Mouse (Mus musculus) stomach, embryonic 15.5 days (tissue): ENCODE data around the gene Olfr486. TPM values are rescaled to one million over a fixed set of nuclear protein-coding genes. Genes with fewer than 3 reads are reported as not detected.
"Not testable (repeated sequence)": the region's sequence is repeated elsewhere in the genome, so short reads cannot be mapped to it uniquely, and the experiment has no call there.

ENCODE experiments used
- ATAC-seq: fragments of 200-750 bp; cut with Nextera tagmentation; 2 replicates; pipeline ENCODE4 v1.8.0; 2017; ENCODE audit warnings: low read depth, moderate number of reproducible peaks, moderate TSS enrichment; ENCODE audit not compliant: insufficient read depth, low FRiP score
- H3K27ac ChIP-seq: fragments of 300-500 bp; sonication (generic); 2 replicates; pipeline ENCODE4 v1.5.1; 2015; ENCODE audit warnings: mild to moderate bottlenecking, inconsistent platforms
- H3K27me3 ChIP-seq: fragments of 300-500 bp; sonication (generic); replicated peaks from 2 replicates; pipeline ENCODE4 v1.6.1; 2015; ENCODE audit warnings: inconsistent platforms
- H3K36me3 ChIP-seq: fragments of 300-500 bp; sonication (generic); 2 replicates; pipeline ENCODE4 v1.6.1; 2015; ENCODE audit warnings: inconsistent platforms
- H3K4me1 ChIP-seq: fragments of 300-500 bp; sonication (generic); 2 replicates; pipeline ENCODE4 v1.6.1; 2015; ENCODE audit warnings: inconsistent platforms
- H3K4me2 ChIP-seq: fragments of 300-500 bp; sonication (generic); 2 replicates; pipeline ENCODE4 v1.6.1; 2015; ENCODE audit warnings: mild to moderate bottlenecking, inconsistent platforms
- H3K4me3 ChIP-seq: fragments of 300-500 bp; sonication (generic); replicated peaks from 2 replicates; pipeline ENCODE4 v1.5.1; 2015; ENCODE audit warnings: inconsistent platforms
- H3K9ac ChIP-seq: fragments of 300-500 bp; sonication (generic); 2 replicates; pipeline ENCODE4 v1.6.1; 2015; ENCODE audit warnings: inconsistent platforms
- H3K9me3 ChIP-seq: fragments of 300-500 bp; sonication (generic); 2 replicates; pipeline ENCODE4 v1.6.1; 2016; ENCODE audit warnings: inconsistent platforms
- WGBS: fragments of 180-500 bp; shearing (Covaris S2); methylation state at CpG from one replicate; pipeline ENCODE4 v1.1.7; 2015; 5-methylcytosine and 5-hydroxymethylcytosine counted together
- polyA plus RNA-seq: library from polyadenylated mRNA; unstranded; fragments of >200 nt; fragmentation: Nextera tagmentation; extraction: Ambion mirVana; gene quantifications from 2 replicates; pipeline ENCODE4 v1.2.1, GENCODE M21; 2015

The Olfr486 gene
- polyA plus RNA-seq, result not detected in 2 replicates

- H3K4me2 ChIP-seq, H3K27ac ChIP-seq, H3K4me3 ChIP-seq, ATAC-seq, H3K9me3 ChIP-seq, H3K9ac ChIP-seq, H3K27me3 ChIP-seq, H3K36me3 ChIP-seq, H3K4me1 ChIP-seq: not testable (repeated sequence)
- 86% methylated on average over 1 of the region's 1 CpGs for WGBS
These were observed at the start of gene Olfr486 for GRCm38 (mm10) chr7:108172642-108173041. TSS of gene Olfr486 (minus strand) at chr7:108172742.

DNA sequence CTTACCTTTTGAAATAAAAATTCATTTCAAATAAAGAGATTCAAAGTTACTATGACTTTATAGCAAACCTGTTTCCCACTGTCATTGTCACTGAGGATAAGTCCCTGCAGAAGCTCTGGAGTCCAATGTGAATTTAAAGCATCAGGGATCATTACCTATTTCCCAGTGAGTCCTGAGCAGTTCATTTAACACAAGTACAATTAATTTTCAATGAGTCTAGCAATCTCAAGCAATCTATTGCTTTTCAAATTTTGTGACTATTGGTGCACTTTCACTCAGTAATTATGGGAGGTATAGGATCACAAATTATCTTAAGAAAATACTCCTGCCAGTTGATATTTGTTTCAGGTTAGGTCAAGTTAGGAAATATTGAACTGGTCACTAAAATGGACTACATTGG is 42.0 kb upstream of the Olfr486 start, which contains the start of gene Olfr487:
Gene Olfr487, minus strand, starts transcription at position 101 of the 400 bp plus-strand sequence.
- not testable (repeated sequence) for H3K4me3 ChIP-seq, H3K4me1 ChIP-seq, H3K27me3 ChIP-seq, H3K4me2 ChIP-seq, ATAC-seq, H3K9me3 ChIP-seq, H3K36me3 ChIP-seq, H3K9ac ChIP-seq, H3K27ac ChIP-seq

- H3K4me3 ChIP-seq, result no peak overlapping the region
- no peak for ATAC-seq
- WGBS, result 70% methylated on average over 6 of the region's 6 CpGs
- no peak overlapping the region for H3K4me2 ChIP-seq
- H3K27ac ChIP-seq, result no peak overlapping the region
- H3K27me3 ChIP-seq, result no peaks in the 10 kb centered on the region
- no peaks in the 10 kb centered on the region for H3K4me1 ChIP-seq
- no peaks in the 10 kb centered on the region for H3K9me3 ChIP-seq
- no peak overlapping the region for H3K9ac ChIP-seq
- no peaks in the 10 kb centered on the region for H3K36me3 ChIP-seq
These were observed 24.4 kb upstream of the Olfr486 start for GRCm38 (mm10) chr7:108196938-108197337.

DNA sequence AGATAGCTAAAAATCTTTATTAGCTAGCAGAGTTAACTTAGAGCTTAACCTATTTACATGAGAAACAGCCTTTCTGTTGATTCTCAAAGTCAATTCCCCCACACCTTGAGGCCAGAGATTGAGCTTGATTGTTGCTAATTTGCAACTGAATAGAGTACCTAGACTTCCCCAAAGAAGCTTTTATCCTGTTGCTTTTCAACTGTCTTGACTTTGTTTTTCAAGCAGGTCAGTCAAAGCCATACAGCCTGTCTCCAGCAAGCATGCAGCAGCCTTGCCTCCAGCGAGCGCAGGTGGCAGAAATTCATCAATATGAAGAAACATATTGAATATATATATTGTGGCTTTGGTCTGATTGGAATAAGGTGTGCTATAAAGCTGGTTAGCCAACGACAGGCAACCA is 23.8 kb upstream of the Olfr486 start:
- H3K9ac ChIP-seq, H3K4me2 ChIP-seq, H3K4me1 ChIP-seq, H3K27ac ChIP-seq, ATAC-seq, H3K4me3 ChIP-seq, H3K36me3 ChIP-seq, H3K27me3 ChIP-seq, H3K9me3 ChIP-seq: not testable (repeated sequence)
- WGBS, result 72% methylated on average over 3 of the region's 3 CpGs

- H3K27ac ChIP-seq, H3K4me2 ChIP-seq, H3K9ac ChIP-seq, H3K4me1 ChIP-seq, H3K27me3 ChIP-seq, H3K4me3 ChIP-seq, H3K9me3 ChIP-seq, ATAC-seq, H3K36me3 ChIP-seq: not testable (repeated sequence)
- WGBS, result 59% methylated on average over 1 of the region's 1 CpGs
These were observed 20.2 kb upstream of the Olfr486 start for GRCm38 (mm10) chr7:108192714-108193113.

DNA sequence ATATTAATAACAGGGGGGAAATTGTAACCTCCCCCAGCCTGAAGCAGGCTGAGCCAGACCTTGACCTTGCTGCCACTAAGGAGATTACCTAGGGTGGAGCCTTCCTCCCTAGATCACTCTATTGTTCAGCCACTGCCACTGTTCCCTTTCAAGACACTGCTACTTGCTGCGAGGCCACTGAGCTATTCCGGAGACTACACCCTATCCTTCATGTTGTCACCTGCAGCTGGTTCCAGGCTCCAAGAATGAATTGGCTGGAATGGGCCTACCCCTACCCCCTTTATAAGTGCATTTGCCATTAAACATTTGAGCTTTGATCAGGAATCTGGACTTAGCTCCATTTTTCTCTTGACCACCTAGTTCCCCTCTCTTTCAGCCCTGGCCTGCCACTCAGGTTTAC is 18.7 kb upstream of the Olfr486 start:
- WGBS, result 67% methylated on average over 2 of the region's 2 CpGs

DNA sequence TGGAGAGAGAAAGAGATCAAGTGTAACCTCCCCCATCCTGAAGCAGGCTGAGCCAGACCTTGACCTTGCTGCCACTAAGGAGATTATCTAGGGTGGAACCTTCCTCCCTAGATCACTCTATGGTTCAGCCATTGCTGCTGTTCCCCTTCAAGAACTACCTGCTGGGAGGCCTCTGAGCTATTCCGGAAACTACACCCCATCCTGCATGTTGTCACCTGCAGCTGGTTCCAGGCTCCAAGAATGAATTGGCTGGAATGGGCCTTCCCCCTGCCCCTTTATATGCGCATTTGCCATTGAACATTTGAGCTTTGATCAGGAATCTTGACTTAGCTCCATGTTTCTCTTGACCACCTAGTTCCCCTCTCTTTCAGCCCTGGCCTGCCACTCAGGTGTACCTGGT is 12.7 kb upstream of the Olfr486 start:
- H3K4me1 ChIP-seq, H3K4me2 ChIP-seq, H3K9me3 ChIP-seq, H3K4me3 ChIP-seq, ATAC-seq, H3K27me3 ChIP-seq, H3K9ac ChIP-seq, H3K36me3 ChIP-seq, H3K27ac ChIP-seq: not testable (repeated sequence)
- 88% methylated on average over 2 of the region's 2 CpGs for WGBS

More for the DNA sequence above, 18.7 kb upstream of the Olfr486 start:
- not testable (repeated sequence) for H3K4me1 ChIP-seq, ATAC-seq, H3K27ac ChIP-seq, H3K9me3 ChIP-seq, H3K27me3 ChIP-seq, H3K36me3 ChIP-seq, H3K4me2 ChIP-seq, H3K4me3 ChIP-seq, H3K9ac ChIP-seq

DNA sequence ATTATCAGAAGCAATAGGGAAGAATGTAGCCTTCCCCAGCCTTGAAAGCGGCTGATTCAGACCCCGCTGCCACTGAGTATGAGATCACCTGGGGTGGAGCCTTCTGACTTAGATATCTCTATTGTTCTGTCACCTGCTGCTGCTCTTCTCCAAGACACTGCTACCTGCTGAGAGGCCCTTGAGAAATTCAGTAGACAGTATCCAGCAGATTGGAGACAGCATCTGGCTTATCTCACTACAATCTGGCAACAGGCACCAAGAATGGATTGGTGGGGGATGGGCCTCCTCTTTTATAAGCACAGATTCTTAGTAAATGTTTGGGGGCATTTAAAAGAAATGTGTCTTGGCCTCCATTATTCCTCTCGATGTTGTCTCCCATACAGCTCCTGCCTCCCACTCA is 11.9 kb upstream of the Olfr486 start:
- not testable (repeated sequence) for H3K4me3 ChIP-seq
- 78% methylated on average over 3 of the region's 3 CpGs for WGBS

DNA sequence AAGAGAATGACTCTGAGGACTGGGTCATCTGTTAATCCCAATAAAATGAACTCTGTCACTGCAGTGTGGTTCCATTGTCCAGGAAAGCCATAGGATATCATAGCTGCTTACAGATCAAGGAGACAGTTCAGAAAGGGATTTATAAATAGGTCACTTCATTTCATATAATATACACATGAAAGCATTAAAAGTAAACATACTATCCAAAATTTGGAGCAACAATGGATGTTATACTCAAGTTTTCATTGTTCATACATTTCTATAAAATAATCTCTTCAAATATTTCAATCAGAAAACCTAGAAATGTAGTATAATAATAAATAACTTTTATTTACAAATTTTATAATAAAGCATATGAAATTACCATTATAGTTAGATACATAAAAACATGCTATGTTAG is 12.8 kb downstream of the Olfr486 start, which contains the start of gene Olfr485:
Gene Olfr485, minus strand, starts transcription at position 101 of the 400 bp plus-strand sequence.
- ATAC-seq, result no peak

More for the DNA sequence above, 11.9 kb upstream of the Olfr486 start:
- H3K4me2 ChIP-seq, ATAC-seq, H3K27me3 ChIP-seq, H3K27ac ChIP-seq, H3K9ac ChIP-seq, H3K9me3 ChIP-seq, H3K4me1 ChIP-seq, H3K36me3 ChIP-seq: not testable (repeated sequence)

DNA sequence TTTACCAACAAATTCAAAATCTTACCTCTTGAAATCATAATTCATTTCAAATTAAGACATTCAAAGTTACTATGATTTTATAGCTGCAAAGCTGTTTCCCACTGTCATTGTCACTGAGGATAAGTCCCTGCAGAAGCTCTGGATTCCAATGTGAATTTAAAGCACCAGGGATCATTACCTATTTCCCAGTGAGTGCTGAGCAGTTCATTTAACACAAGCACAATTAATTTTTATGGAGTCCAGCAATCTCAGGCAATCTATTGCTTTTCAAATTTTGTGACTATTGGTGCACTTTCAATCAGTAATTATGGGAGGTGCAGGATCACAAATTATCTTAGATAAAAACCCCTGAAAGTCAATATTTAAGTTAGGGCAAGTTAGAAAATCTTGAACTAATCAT is 45.2 kb downstream of the Olfr486 start, which contains the start of gene Olfr484:
Gene Olfr484, minus strand, starts transcription at position 101 of the 400 bp plus-strand sequence.
- no peak within 1 kb of the TSS for H3K4me3 ChIP-seq
- ATAC-seq, result no peak
- H3K27me3 ChIP-seq, result no peaks in the 10 kb centered on the region
- H3K27ac ChIP-seq, result no peak within 1 kb of the TSS
- H3K9ac ChIP-seq, result no peak within 1 kb of the TSS
- H3K36me3 ChIP-seq, result no peaks in the 10 kb centered on the region
- H3K4me1 ChIP-seq, result no peaks in the 10 kb centered on the region
- no peaks in the 10 kb centered on the region for H3K9me3 ChIP-seq
- H3K4me2 ChIP-seq, result no peak within 1 kb of the TSS

More for the DNA sequence above, 12.8 kb downstream of the Olfr486 start, which contains the start of gene Olfr485:
- H3K9ac ChIP-seq, result no peak within 1 kb of the TSS
- H3K4me3 ChIP-seq, result no peak within 1 kb of the TSS
- no peaks in the 10 kb centered on the region for H3K4me1 ChIP-seq
- H3K36me3 ChIP-seq, result no peaks in the 10 kb centered on the region
- no peak within 1 kb of the TSS for H3K4me2 ChIP-seq
- H3K27ac ChIP-seq, result no peak within 1 kb of the TSS
- no peaks in the 10 kb centered on the region for H3K9me3 ChIP-seq
- no peaks in the 10 kb centered on the region for H3K27me3 ChIP-seq

Other genes starting within 250 kb of the Olfr486 start
- gene Olfr473, start 242.3 kb downstream of the Olfr486 start, polyA plus RNA-seq, result not detected in 2 replicates
- not detected in 2 replicates for gene Olfr474, start 218.1 kb downstream of the Olfr486 start, polyA plus RNA-seq
- gene Olfr476, start 207.9 kb downstream of the Olfr486 start, polyA plus RNA-seq, result not detected in 2 replicates
- not detected in 2 replicates for gene Olfr477, start 186.0 kb downstream of the Olfr486 start, polyA plus RNA-seq
- gene Olfr478, start 138.8 kb downstream of the Olfr486 start, polyA plus RNA-seq, result not detected in 2 replicates
- not detected in 2 replicates for gene Olfr479, start 122.0 kb downstream of the Olfr486 start, polyA plus RNA-seq
- not detected in 2 replicates for gene Olfr480, start 105.4 kb downstream of the Olfr486 start, polyA plus RNA-seq
- not detected in 2 replicates for gene Olfr481, start 92.9 kb downstream of the Olfr486 start, polyA plus RNA-seq
- gene Olfr482, start 75.2 kb downstream of the Olfr486 start, polyA plus RNA-seq, result 0.24 TPM in 1 of 2 replicates, not detected in the other
- gene Olfr483, start 71.9 kb downstream of the Olfr486 start, polyA plus RNA-seq, result not detected in 2 replicates
- not detected in 2 replicates for gene Olfr484, start 45.3 kb downstream of the Olfr486 start, polyA plus RNA-seq
- gene Olfr485, start 12.9 kb downstream of the Olfr486 start, polyA plus RNA-seq, result not detected in 2 replicates
- gene Olfr487, start 41.9 kb upstream of the Olfr486 start, polyA plus RNA-seq, result not detected in 2 replicates
- not detected in 2 replicates for gene Olfr488, start 85.6 kb upstream of the Olfr486 start, polyA plus RNA-seq
- gene Olfr490, start 116.2 kb upstream of the Olfr486 start, polyA plus RNA-seq, result not detected in 2 replicates
- not detected in 2 replicates for gene Olfr491, start 140.7 kb upstream of the Olfr486 start, polyA plus RNA-seq
- not detected in 2 replicates for gene Olfr492, start 150.9 kb upstream of the Olfr486 start, polyA plus RNA-seq
- gene Olfr493, start 174.2 kb upstream of the Olfr486 start, polyA plus RNA-seq, result not detected in 2 replicates
- gene Olfr494, start 192.6 kb upstream of the Olfr486 start, polyA plus RNA-seq, result not detected in 2 replicates
- gene Olfr495, start 220.4 kb upstream of the Olfr486 start, polyA plus RNA-seq, result not detected in 2 replicates
- not detected in 2 replicates for gene Olfr497, start 247.7 kb upstream of the Olfr486 start, polyA plus RNA-seq